Mouse (Mus musculus): ENCODE data around the gene Dnah17. TPM values are rescaled to one million over a fixed set of nuclear protein-coding genes. Genes with fewer than 3 reads are reported as not detected.

Dnah17 gene
- polyA plus RNA-seq, 1 experiment from 2014 or later = 0.37 TPM

- 8% methylated on average over 6 of the region's 6 CpGs for WGBS
Observed at GRCm38 (mm10) chr11:118083811-118084210, 46.6 kb downstream of the Dnah17 start.

GRCm38 (mm10) chr11:118082294-118082693 lies 48.1 kb downstream of the Dnah17 start:
- H3K27ac ChIP-seq (ENCODE audit: low read length) = no peak overlapping the region
- no peaks in the 10 kb centered on the region for H3K4me1 ChIP-seq (replicated peaks; ENCODE audit: control insufficient read depth, insufficient read depth, low read length)
- no peak overlapping the region for H3K4me3 ChIP-seq (replicated peaks; ENCODE audit: low read length)
- H3K36me3 ChIP-seq (ENCODE audit: control insufficient read depth, insufficient read depth) = no peaks in the 10 kb centered on the region
- 91% methylated on average over 14 of the region's 14 CpGs for WGBS
- no peaks in the 10 kb centered on the region for H3K9me3 ChIP-seq (ENCODE audit: control insufficient read depth, low read length)
- H3K4me2 ChIP-seq (ENCODE audit: low read length) = no peak overlapping the region
- no peaks in the 10 kb centered on the region for H3K27me3 ChIP-seq (replicated peaks; ENCODE audit: control insufficient read depth, insufficient read depth, low read length)
- no peak overlapping the region for H3K9ac ChIP-seq (replicated peaks; ENCODE audit: low read depth, low read length)
- ATAC-seq = no peak

More at GRCm38 (mm10) chr11:118083811-118084210, 46.6 kb downstream of the Dnah17 start:
- no peak overlapping the region for H3K4me3 ChIP-seq (replicated peaks; ENCODE audit: low read length)
- no peaks in the 10 kb centered on the region for H3K4me1 ChIP-seq (replicated peaks; ENCODE audit: control insufficient read depth, insufficient read depth, low read length)
- H3K9ac ChIP-seq (replicated peaks; ENCODE audit: low read depth, low read length) = no peak overlapping the region
- no peaks in the 10 kb centered on the region for H3K36me3 ChIP-seq (ENCODE audit: control insufficient read depth, insufficient read depth)
- H3K9me3 ChIP-seq (ENCODE audit: control insufficient read depth, low read length) = no peaks in the 10 kb centered on the region
- no peaks in the 10 kb centered on the region for H3K27me3 ChIP-seq (replicated peaks; ENCODE audit: control insufficient read depth, insufficient read depth, low read length)
- no peak overlapping the region for H3K4me2 ChIP-seq (ENCODE audit: low read length)
- no peak overlapping the region for H3K27ac ChIP-seq (ENCODE audit: low read length)
- no peak for ATAC-seq

DNA sequence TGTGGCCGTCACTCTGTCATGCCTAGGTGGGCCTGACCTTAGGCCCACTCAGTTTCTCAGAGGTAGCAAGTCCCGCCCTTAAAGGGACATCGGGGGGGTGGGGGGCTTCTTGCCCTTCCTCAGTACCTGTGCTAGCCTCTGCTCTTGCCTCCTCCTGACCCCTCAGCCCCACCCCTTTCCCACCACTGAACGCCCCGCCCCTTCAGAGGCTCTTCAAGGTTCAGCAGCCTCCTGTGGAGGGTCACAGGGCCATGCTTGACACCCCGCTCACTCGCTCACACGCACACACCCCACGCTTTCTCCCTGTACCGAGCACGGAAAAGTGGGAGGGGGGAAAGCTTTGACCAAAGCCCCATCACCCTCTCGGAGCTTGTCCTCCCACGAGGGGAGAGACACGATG lies 50.7 kb downstream of the Dnah17 start:
- no peaks in the 10 kb centered on the region for H3K4me1 ChIP-seq (replicated peaks; ENCODE audit: control insufficient read depth, insufficient read depth, low read length)
- no peak overlapping the region for H3K9ac ChIP-seq (replicated peaks; ENCODE audit: low read depth, low read length)
- no peak overlapping the region for H3K27ac ChIP-seq (ENCODE audit: low read length)
- no peak overlapping the region for H3K4me2 ChIP-seq (ENCODE audit: low read length)
- H3K9me3 ChIP-seq (ENCODE audit: control insufficient read depth, low read length) = no peaks in the 10 kb centered on the region
- no peaks in the 10 kb centered on the region for H3K36me3 ChIP-seq (ENCODE audit: control insufficient read depth, insufficient read depth)
- ATAC-seq = no peak
- H3K4me3 ChIP-seq (replicated peaks; ENCODE audit: low read length) = no peak overlapping the region
- WGBS = 84% methylated on average over 14 of the region's 14 CpGs
- H3K27me3 ChIP-seq (replicated peaks; ENCODE audit: control insufficient read depth, insufficient read depth, low read length) = no peaks in the 10 kb centered on the region

DNA sequence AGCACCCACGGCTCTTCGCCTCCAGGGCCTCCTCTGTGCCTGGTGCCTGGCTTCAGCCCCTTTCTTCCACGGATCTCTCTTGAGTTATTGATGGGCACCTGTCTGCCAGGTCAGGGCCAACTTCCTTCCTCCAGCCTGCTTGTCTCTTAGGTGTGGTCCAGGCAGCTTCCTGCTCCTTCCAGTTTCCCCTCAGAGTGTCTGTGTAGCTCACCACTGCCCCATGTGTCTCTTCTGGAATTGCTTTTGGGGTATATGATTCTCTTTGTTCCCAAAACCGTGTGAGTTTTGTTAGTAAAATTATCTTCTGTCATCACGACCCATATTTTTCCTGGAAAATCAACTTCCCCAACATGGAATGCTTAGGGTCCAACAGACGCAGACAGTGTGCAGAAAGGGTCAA lies 53.5 kb downstream of the Dnah17 start:
- no peaks in the 10 kb centered on the region for H3K9me3 ChIP-seq (ENCODE audit: control insufficient read depth, low read length)
- H3K4me3 ChIP-seq (replicated peaks; ENCODE audit: low read length) = no peak overlapping the region
- ATAC-seq = no peak
- H3K27ac ChIP-seq (ENCODE audit: low read length) = no peak overlapping the region
- H3K4me2 ChIP-seq (ENCODE audit: low read length) = no peak overlapping the region
- no peaks in the 10 kb centered on the region for H3K4me1 ChIP-seq (replicated peaks; ENCODE audit: control insufficient read depth, insufficient read depth, low read length)
- H3K9ac ChIP-seq (replicated peaks; ENCODE audit: low read depth, low read length) = no peak overlapping the region
- no peaks in the 10 kb centered on the region for H3K27me3 ChIP-seq (replicated peaks; ENCODE audit: control insufficient read depth, insufficient read depth, low read length)
- WGBS = 85% methylated on average over 6 of the region's 6 CpGs
- H3K36me3 ChIP-seq (ENCODE audit: control insufficient read depth, insufficient read depth) = no peaks in the 10 kb centered on the region

DNA sequence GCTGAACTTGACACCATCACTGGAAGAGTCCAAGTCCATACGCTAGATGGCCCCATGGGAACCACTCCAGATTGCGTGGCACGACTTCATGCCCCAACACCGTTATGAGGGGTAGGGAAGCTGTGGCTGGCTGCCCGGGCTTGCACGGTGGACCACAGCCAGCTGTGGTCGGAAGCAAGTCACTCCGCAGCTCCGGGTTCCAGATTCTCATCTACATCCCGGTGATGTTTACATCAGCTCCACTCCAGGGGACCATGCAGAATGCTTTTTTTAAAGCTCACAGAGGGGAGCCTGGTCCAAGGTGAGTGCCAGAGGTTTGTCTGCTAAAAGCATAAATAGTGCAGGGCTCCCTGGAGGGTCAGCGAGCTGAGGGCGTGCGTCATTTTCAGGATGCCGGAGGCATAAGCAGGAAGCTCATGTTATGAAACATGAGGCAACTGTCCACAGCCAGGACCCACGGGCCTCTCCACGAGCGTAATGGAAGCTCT lies 55.4 kb downstream of the Dnah17 start:
- Histone ChIP-seq H3K9me3 (ENCODE audit: control insufficient read depth, low read length) (no peaks in the 10 kb centered on the region), H3K4me3 (replicated peaks; ENCODE audit: low read length) (no peak overlapping the region), H3K4me1 (replicated peaks; ENCODE audit: control insufficient read depth, insufficient read depth, low read length) (no peaks in the 10 kb centered on the region), H3K36me3 (ENCODE audit: control insufficient read depth, insufficient read depth) (no peaks in the 10 kb centered on the region), H3K27ac (ENCODE audit: low read length) (no peak overlapping the region), H3K27me3 (replicated peaks; ENCODE audit: control insufficient read depth, insufficient read depth, low read length) (no peaks in the 10 kb centered on the region), H3K9ac (replicated peaks; ENCODE audit: low read depth, low read length) (no peak overlapping the region), H3K4me2 (ENCODE audit: low read length) (no peak overlapping the region)
- WGBS = 85% methylated on average over 17 of the region's 17 CpGs
- ATAC-seq = no peak

- Histone ChIP-seq H3K4me2 (ENCODE audit: low read length) (no peak overlapping the region), H3K27ac (ENCODE audit: low read length) (no peak overlapping the region), H3K4me3 (replicated peaks; ENCODE audit: low read length) (no peak overlapping the region), H3K36me3 (ENCODE audit: control insufficient read depth, insufficient read depth) (no peaks in the 10 kb centered on the region), H3K9me3 (ENCODE audit: control insufficient read depth, low read length) (no peaks in the 10 kb centered on the region), H3K4me1 (replicated peaks; ENCODE audit: control insufficient read depth, insufficient read depth, low read length) (no peaks in the 10 kb centered on the region), H3K27me3 (replicated peaks; ENCODE audit: control insufficient read depth, insufficient read depth, low read length) (no peaks in the 10 kb centered on the region), H3K9ac (replicated peaks; ENCODE audit: low read depth, low read length) (no peak overlapping the region)
- no peak for ATAC-seq
- 31% methylated on average over 11 of the region's 11 CpGs for WGBS
Observed at GRCm38 (mm10) chr11:118071227-118071912, 59.1 kb downstream of the Dnah17 start.

GRCm38 (mm10) chr11:118068812-118069332 lies 61.6 kb downstream of the Dnah17 start:
- Histone ChIP-seq H3K4me1 (replicated peaks; ENCODE audit: control insufficient read depth, insufficient read depth, low read length) (no peaks in the 10 kb centered on the region), H3K27ac (ENCODE audit: low read length) (no peak overlapping the region)

DNA sequence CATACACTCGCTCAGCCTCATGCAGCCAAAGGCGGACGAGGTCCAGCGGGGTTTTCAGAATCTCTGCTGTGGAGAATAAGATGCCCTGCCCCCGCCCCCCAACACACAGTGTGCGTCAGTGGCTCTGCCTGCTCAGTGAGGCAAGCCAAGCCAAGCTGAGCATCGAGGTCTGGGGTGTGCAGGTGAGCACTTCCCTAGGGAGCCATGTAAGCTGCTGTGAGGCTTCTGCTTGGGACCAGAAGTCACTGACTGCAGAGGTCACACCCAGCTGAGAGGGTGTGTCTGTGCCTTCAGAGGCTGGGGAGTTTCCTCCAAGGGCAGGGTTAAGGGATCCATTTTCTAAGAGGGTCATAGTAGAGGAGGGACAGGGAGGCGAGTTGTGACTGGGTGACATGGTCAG lies 62.8 kb downstream of the Dnah17 start:
- Histone ChIP-seq H3K4me1 (replicated peaks; ENCODE audit: control insufficient read depth, insufficient read depth, low read length) (no peaks in the 10 kb centered on the region), H3K9me3 (ENCODE audit: control insufficient read depth, low read length) (no peaks in the 10 kb centered on the region), H3K27ac (ENCODE audit: low read length) (no peak overlapping the region), H3K9ac (replicated peaks; ENCODE audit: low read depth, low read length) (no peak overlapping the region), H3K4me2 (ENCODE audit: low read length) (no peak overlapping the region), H3K36me3 (ENCODE audit: control insufficient read depth, insufficient read depth) (no peaks in the 10 kb centered on the region), H3K4me3 (replicated peaks; ENCODE audit: low read length) (no peak overlapping the region), H3K27me3 (replicated peaks; ENCODE audit: control insufficient read depth, insufficient read depth, low read length) (no peaks in the 10 kb centered on the region)
- WGBS = 72% methylated on average over 8 of the region's 8 CpGs
- ATAC-seq = no peak

More at GRCm38 (mm10) chr11:118068812-118069332, 61.6 kb downstream of the Dnah17 start:
- Histone ChIP-seq H3K4me3 (replicated peaks; ENCODE audit: low read length) (no peak overlapping the region), H3K9me3 (ENCODE audit: control insufficient read depth, low read length) (no peaks in the 10 kb centered on the region), H3K9ac (replicated peaks; ENCODE audit: low read depth, low read length) (no peak overlapping the region), H3K36me3 (ENCODE audit: control insufficient read depth, insufficient read depth) (no peaks in the 10 kb centered on the region), H3K4me2 (ENCODE audit: low read length) (no peak overlapping the region), H3K27me3 (replicated peaks; ENCODE audit: control insufficient read depth, insufficient read depth, low read length) (no peaks in the 10 kb centered on the region)
- whole genome bisulfite sequencing = 87% methylated on average over 16 of the region's 16 CpGs
- no peak for ATAC-seq

- Histone ChIP-seq H3K9ac (replicated peaks; ENCODE audit: low read depth, low read length) (no peak overlapping the region), H3K4me2 (ENCODE audit: low read length) (no peak overlapping the region), H3K4me1 (replicated peaks; ENCODE audit: control insufficient read depth, insufficient read depth, low read length) (no peaks in the 10 kb centered on the region), H3K9me3 (ENCODE audit: control insufficient read depth, low read length) (no peaks in the 10 kb centered on the region), H3K36me3 (ENCODE audit: control insufficient read depth, insufficient read depth) (no peaks in the 10 kb centered on the region), H3K27ac (ENCODE audit: low read length) (no peak overlapping the region), H3K4me3 (replicated peaks; ENCODE audit: low read length) (no peak overlapping the region), H3K27me3 (replicated peaks; ENCODE audit: control insufficient read depth, insufficient read depth, low read length) (no peaks in the 10 kb centered on the region)
- 86% methylated on average over 14 of the region's 14 CpGs for WGBS
- ATAC-seq = no peak
Observed at GRCm38 (mm10) chr11:118060038-118060437, 70.4 kb downstream of the Dnah17 start.
